Mouse (Mus musculus) naive thymus-derived CD4-positive, alpha-beta T cell, adult 2 months (primary cell): ENCODE results near the gene Myo10.

Experiments used
- DNase-seq: peaks from one replicate; pipeline ENCODE4 v3.0.0-alpha.2; 2011; ENCODE audit warnings: low read depth

The Myo10 gene

DNA sequence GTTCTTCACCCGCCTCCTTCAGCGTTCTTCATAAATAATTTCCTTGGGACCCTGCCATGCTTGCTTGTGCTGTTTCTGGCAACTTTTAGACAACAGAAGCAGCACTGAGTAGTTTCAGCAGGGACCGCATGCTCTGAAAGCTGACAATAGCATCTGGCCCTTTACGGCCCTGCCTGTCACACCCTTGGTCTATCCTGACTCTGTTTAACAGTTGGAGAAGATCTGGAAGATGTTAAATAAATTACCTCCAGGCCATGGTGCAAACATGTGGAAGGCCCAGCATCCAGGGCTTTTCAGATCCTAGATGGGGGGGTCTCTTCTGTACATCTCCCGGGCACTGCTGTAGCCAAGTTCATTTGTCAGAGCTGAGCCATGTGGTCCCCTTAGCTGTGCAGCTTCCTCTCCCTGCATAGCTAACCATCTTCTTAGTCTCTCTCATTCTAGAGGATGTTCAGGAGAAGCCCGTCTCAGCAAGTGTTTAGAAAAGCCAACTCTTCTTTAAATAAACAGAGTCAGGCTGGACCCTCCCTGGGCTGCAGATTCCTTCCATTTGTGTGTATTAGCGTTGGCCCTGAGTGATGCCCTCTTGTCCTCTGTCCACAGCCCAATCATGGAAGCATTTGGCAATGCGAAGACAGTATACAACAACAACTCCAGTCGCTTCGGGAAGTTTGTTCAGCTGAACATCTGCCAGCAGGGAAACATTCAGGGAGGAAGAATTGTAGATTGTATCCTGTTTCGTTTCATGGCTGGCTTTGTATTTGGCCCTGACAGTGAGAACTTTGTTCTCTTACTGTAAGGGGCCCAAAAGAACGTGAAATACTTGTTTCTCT, 101.2 kb downstream of the Myo10 start:
- no peak for DNase-seq

DNA sequence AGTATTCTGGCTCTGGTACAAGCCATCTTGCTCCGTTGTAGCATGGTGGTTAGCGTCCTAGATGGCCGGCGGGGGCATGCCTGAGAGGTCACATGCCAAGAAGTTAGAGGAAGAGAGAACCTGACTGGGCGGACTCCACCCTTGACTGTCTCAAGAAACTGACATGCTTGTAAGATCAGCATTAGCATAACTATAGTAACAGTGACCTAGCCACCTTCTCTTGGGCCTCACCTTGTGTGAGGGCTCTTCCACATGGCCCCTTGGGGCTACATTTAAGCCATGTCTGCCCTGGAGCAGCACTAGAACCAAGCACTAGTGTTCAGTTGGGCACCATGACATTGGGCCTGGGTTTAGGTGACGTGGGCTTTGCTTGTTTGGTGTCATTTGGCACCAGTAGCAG, 102.2 kb downstream of the Myo10 start:
- DNase-seq: no peak

DNA sequence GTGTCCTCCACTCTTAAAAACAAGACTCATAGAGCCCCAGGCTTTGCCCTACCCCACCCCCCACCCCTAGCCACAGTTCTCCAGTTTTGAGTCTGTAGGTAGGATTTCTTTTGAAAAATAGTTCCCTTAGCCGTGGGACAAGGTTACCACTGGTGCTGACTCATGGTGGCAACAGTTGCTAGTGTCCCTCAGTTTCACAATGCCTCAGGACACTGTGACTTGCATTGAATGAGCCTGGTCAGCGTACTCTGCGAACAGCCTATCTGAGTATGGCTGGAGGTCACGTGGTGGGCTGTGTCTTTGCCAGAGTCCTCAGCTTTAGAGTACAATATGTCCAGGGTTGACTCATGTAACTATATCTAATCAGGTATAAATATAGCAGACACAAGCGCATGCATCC, 104.5 kb downstream of the Myo10 start:
- DNase-seq: no peak

DNA sequence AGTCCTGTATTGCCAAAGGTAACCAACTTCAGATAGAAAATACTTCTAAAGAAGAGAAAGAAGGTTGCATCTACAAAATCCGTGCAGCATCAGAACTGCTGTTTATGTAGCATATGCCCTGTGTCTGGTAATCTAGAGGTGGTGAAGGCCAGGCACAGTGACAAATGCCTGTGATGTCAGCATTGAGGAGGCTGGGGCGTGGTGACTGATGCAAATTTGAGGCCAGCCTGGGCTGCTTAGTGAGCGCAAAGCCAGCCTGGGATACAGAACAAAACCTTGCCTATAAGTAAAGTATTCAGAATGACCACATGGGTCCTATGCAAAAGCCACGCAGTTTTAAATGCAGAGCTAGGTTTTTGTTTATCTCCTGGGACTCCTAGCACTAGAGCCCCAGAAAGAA, 106.2 kb downstream of the Myo10 start:
- no peak for DNase-seq

DNA sequence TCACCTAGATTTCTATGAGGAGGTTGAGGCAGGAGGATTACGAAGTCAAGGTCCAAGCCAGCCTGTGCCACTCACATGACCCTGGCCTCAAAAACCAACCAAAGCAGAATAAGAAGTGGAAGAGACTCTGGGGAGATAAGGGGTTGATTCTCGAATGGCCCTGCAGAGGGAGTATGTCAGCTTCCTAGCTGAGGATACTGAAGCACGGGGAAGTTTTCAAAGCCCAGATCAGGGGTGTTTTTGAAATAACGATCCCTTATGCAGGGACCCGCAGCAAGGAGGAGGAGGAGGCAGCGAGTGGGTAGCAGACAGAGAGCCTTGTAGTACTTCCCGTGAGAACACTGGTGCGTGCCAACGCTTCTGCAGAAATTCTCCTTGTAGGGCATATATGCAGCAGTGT, 108.7 kb downstream of the Myo10 start:
- no peak for DNase-seq

DNA sequence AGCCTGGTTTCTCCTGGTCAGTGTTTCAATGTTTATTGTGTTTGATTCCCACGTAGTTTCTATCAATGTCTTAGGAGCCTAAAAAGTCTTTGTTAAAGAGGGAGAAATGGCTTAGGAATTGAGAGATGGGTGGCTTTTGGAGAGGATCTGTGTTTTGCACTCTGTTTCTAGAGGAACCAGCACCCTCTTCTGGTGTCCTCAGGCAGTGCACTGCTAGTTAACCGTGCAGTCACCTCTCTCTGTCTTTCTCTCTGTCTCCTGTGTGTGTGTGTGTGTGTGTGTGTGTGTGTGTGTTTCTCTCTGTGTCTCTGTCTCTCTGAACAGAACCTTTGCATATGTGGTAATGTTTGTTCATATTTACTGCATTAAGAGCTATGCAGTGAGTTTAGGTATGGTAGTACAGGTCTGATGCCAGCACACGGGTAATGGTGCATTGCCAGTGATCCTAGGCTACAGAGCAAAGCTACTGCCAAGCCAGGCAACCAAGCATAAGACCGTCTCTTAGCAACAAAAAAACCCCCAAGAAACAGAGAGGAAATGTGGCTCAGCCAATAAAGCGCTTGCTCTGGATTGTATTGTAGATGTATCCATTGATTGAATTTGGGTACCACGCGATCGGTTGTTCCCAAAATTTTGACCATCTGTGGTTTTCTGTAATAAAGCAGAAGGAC, 110.6 kb downstream of the Myo10 start:
- DNase-seq: peak; percentile 30

DNA sequence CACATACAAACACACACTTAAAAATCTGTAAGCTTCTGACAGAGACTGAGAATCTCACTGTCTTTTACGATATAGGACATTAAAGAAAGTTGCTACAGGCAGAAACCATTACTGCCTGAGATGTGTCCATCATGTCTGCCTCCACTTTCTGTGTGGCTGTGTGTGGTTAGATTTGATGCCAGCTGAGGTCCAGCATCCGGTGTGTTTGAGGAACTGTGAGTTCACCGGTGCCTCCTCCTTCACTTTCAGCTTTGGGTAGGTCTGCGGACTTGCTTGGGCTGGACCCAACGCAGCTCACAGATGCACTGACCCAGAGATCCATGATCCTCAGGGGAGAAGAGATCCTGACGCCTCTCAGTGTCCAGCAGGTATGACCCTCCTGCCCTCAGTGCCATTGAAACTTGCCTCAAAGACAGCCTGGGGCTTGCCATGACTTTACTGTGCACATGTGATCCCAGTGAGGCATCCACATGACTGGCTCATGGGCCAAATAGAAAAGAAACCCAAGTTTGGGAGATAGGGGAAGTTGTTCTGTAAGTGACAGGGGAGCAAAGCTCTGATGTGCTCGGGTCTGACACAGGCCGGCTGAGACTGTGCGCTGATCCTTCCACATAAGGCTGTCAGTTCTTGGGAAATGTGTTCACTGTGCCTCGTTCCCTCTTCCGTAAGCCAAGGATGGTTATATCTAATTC, 111.6 kb downstream of the Myo10 start:
- no peak for DNase-seq

DNA sequence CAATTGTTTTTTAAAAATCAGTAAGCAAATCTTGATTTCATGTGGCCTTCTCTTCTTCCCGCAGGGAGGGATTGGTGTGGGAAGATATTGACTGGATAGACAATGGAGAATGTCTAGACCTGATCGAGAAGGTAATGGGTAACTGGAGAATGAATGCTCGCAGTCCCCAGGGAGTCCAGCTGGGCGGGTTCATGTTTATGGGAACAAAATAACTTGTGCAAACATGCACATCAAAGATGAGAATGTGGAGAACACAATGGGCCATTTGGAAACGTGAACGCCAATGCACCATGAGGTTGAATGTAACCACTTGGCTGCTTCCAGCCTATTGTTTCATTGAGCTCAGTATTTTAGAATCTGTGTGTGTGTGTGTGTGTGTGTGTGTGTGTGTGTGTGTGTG, 114.2 kb downstream of the Myo10 start:
- DNase-seq: no peak

DNA sequence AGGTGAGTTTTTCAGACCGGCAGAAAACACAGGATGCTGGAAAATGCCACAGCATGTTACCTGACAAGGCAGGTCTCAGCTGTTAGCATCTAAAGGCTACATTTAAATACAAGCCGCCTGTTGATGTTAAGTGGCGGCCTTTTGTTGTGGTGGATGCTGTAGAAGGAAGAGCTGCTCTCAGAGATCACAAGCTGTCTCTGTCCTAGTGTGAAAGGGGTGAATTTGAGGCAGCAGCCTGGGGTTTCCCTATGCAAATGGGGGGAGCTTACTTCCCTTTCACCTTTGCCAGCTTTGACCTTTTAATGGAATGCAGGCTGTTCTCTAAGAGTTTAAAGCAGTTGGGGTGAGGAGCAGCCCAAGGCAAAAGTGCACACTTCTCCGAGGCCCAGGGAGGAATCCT, 117.9 kb downstream of the Myo10 start:
- peak; percentile 33 for DNase-seq

DNA sequence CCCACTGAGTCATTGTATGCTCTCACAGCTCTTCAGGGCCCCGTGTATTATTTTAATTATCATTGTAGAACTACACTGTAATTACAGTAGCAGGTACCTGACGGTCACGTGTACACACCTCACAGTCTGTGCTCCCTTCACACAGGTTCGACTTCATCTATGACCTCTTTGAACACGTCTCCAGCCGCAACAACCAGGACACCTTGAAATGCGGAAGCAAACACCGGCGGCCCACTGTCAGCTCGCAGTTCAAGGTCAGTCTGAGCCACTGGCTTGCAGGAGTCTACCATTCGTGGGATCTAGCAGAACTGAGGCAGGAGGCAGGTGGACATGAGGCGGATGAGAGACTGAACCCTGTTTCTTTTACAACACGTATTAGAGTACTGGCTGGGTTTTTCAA, 119.9 kb downstream of the Myo10 start:
- no peak for DNase-seq

DNA sequence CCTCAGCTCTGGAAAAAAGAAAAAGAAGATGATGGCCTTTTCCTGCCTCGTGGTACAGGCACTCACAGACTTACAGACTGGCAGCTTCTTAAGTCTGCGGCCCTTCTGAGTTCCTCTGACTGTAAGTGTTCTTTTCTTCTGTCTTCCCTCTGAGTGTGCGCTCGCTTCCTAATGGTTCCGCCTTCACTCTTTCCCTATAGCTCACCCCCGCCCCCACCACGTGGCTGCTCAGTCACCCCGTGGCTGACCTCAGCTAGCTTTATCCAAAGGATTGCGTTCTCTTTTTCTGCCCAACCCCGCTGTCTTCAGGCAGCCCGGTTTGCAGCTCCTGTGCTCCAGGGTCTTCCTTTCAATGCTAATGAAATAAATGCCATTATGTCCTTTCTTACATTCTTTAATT, 129.2 kb downstream of the Myo10 start:
- no peak for DNase-seq

DNA sequence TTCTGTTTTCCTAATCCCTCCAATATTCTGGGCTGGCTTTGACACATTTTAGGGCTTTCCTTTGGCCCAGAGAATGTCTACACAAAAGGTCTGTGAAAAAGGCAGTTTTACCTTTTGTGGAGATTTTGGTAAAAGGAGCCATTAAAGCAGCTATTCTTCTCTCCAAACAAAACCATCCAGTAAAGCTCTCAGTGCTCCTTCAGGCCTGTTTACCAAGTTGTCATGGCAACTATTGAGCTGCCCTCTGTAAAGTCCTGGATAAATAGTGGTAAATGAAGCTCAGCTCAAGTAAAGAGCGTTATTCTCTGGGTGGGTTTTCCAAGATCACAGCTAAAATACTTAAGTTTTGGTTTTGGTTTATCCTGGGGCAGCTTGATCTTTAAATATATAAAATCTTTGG, 130.3 kb downstream of the Myo10 start:
- no peak for DNase-seq

DNA sequence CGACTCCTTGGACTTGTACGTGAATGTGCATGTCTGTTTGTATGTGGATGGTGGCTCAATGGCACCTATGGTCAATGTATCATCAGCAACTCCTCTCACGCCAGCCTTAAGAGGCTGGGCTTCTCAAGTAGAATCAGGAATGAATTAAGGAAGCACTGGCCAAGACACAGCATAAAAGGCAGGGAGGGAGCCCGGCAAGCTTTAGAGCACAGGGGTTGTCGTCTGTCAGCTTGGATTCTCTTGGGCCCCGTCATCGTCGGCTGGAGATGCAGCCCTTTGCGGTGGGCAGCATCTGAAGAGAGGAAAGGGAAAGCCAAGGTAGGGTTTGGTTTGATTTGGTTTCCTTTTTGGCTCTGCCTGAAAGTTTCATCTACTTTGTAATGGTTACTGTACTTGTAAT, 130.7 kb downstream of the Myo10 start:
- no peak for DNase-seq

DNA sequence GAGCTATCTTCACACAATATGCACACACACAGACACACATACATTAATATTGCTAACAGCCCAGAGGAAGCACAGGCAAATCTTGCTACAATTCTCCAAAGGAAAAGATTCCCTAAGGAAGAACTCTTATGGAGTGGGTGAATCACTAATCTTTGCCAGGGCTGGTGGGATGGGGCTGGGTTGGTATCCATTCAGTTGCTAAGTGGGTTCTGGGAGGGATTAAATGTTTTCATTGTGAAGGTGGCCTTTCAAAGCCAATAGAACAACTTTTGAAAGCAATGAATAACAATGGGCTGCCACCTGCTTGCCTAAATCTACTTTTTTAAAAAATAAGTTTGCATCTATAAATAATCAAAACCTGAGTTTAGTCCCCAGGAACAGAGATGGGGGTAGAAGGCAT, 131.6 kb downstream of the Myo10 start:
- DNase-seq: no peak

DNA sequence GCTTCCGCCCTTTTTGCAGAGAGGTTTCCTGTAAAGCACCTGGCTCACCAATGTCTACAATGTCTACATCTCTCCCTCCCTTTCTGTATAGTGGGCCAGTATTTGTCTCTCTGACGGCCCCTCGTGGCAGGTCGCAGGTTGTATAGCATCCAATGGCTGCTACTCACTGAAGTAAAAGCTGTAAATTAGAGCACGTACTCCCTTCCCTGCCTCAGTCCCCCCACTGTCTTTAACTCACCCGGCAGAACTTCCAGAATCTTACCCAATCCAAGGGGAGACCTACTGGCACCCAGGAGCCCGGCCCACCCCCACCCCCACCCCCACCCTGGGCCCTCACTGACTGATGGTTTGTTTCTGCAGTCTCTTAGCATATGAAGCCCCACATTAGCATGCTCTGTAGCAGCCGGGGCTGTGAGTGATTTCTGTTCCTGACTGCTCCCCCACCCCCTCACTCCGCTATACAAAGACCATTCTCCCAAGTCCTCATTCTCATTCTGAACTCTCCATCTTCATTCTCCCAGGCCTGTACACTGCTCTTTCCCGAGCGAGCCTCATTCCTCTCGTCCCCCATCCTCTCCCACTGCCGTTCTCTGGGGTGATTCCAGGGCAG, 132.1 kb downstream of the Myo10 start:
- DNase-seq: no peak

DNA sequence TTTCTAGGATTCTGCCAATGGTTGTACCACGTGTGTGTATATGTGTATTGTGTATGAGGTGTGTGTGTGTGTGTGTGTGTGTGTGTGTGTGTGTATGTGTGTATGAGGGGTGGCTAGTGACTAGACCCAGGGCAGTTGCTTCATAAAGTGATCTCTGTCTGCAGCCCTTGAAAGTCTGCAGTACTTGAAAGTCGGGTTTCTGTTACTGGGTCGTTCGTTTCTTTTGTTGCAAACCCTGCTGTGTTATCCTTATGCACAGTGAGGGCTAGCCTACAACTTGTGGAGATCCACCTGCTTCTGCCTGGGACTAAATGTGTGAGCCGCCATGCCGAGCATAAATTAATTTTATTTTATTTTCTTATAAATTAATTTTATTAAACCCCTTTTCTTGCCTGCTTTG, 133.2 kb downstream of the Myo10 start:
- DNase-seq: no peak

DNA sequence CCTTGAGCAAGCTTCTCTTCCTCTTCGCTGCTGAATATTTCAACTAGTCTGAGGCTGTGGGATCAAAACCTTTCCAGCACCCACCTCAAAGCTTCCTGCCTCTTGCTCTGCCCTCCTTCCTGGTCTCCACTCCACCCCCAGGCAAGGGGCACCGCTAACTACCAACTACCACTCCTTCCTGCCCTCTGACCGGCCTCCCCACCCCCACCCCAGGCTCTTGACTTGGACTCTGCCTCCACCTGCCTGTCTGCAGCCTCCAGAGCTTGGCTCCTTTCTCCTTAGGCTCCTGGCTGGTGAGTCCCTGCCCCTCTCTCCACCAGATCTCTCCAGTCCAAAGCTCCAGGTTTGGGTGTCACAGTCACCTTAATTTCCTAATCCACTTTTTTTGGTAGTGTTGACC, 133.7 kb downstream of the Myo10 start:
- DNase-seq: no peak

DNA sequence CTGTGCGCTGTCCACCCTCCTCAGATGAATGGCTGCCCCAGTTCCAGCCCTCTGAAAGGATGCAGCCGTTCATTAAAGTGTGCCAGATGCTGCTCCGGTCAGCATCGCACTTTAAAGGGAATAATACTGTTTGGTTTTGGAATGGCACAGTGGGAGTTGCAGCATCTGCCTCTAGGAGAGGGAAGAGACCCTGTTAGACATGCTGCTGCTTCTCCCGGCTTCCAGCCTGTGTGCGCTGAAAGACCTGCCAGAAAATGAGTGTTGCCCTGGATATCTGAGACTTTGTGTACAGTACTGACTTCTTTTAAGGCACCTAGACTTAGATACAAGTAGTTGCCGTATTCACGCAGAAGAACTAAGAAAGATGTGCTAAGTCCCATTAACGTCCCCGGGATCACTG, 135.7 kb downstream of the Myo10 start:
- DNase-seq: no peak

DNA sequence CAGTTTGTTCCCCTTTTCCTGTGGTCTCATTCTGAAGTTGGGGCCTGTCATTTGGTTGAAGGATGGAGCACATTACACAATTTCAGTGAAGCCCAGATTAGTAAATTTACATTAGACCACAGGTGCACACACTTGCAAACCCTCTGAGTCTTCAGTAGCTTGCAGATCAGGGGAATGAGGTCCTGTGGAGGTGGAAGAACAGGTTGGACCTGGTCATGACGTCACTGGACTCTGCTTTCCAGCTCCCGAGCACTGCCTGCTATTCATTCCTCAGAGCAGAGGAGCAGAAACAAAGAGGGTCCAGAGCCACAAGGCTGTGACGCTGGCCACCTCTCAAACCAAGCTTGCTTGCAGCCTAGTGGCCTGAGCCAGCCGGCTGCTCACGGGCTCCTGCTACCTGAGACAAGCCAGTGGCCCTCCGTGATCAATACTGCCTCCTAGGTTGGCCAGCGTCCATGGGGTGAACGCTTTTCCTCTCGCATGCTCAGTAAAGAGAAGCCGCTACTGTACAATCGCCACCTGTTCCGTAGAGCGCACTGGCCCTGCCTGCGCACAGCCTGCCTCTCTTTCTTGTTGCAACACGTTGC, 136.3 kb downstream of the Myo10 start:
- no peak for DNase-seq

DNA sequence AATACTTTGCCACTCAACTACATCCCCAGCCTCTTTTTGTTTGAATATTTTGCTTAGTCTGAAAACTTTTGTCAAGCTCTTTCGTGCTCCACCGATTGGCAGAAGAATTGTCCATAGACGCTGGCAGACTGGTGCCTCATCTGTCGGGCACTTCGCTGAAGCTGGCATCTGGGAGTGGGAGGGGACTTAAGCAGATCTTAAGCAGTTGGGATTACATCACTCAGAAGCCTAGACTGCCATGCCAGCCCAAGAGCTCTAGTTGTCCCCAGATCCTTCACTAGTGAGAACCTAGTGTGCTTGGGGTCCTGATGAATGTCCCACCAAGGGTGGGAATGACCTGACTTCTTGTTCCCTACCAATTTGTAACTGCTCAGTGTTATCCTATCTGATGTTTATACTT, 138.0 kb downstream of the Myo10 start:
- no peak for DNase-seq

DNA sequence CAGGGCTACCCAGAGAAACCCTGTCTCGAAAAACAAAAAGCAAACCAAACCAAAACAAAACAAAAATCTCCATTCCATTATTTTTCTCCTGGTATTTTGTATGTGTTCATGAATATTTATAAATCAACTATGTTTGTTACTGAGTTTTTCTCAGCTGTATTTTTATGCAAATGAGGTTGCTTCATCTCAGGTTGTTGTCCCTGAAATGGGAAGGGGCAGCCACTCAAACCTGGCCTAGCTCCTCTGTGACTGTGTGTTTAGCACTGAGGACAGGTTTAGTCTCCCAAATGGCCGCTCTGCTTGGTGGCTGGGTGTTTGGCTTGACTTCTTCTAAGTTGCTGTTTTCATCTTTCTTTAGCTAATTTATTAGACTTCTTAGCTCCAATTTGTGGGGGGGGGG, 138.7 kb downstream of the Myo10 start:
- no peak for DNase-seq

DNA sequence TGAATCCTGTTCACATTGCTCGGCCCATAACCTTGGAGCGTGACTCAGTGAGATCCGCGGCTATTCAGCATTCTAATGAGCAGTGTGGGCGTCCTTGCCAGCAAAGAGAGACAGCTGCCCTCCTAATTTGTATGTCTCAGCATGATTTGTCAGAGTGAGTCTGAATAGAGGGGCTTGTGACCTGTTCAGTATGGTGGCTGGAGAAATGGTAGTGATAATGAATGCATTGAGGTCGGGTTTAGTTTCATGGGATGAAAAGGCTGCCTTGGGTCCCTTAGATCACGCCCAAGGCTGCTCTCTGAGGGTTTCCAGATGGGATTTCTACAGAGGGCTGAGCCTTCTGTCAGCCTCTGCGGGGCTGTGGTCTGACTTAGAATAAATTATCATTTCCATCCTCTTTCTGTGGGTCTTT, 139.5 kb downstream of the Myo10 start:
- DNase-seq: no peak
